Mouse (Mus musculus): ENCODE measurements around the gene Agmo. TPM values are rescaled to one million over a fixed set of nuclear protein-coding genes. Genes with fewer than 3 reads are reported as not detected.

Agmo gene
- total RNA-seq, 2 experiments from 2014 or later = 4.3 to 4.7 TPM

DNA sequence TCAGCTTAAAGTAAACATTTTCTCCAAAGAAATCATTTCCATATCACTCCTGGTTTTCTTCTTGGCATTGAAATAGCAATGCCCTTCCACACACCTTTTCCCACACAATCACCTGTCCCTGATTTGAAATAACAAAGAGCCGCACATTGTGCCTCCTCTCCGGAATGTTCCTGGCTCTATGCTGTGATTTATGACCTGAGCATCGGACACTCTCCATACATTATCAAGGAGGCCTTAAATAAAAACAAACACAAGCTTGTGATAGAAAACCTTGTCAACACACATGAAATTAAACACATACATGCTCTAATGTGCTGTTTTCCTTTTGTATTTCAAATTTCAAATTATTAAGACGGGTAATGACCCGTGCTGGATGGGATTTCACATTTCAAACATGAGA, 184.9 kb downstream of the Agmo start:
- DNase-seq (ENCODE audit: low spot score in 2 of 2) = no peak

DNA sequence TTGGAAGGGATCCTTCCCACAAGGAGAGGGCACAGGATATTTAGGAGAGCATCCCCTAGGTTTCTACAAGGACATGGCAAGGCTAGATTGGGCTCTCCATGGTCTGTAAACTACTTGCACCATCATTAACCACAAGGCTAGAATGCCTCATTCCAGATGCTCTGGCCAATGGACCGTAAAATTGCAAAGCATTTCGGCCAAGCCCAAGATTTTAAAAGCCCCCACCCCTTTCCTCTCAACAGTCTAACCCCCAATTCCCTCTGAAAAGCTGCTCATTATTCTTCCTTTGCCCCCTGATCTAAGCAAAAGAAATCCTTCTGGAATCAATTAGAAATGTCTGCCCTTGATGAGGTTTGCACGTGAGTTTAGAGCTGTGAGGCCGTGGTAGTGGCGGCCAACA, 185.3 kb downstream of the Agmo start:
- DNase-seq (ENCODE audit: low spot score in 2 of 2) = no peak

- DNase-seq (ENCODE audit: low spot score in 2 of 2) = no peak
These were observed 193.0 kb downstream of the Agmo start for GRCm38 (mm10) chr12:37434466-37434865.

GRCm38 (mm10) chr12:37442486-37443013, 201.1 kb downstream of the Agmo start:
- no peak for DNase-seq (ENCODE audit: low spot score in 2 of 2)

GRCm38 (mm10) chr12:37445255-37445654, 203.8 kb downstream of the Agmo start:
- no peak for DNase-seq (ENCODE audit: low spot score in 2 of 2)

GRCm38 (mm10) chr12:37449597-37449996, 208.2 kb downstream of the Agmo start:
- no peak for DNase-seq (ENCODE audit: low spot score in 2 of 2)

DNA sequence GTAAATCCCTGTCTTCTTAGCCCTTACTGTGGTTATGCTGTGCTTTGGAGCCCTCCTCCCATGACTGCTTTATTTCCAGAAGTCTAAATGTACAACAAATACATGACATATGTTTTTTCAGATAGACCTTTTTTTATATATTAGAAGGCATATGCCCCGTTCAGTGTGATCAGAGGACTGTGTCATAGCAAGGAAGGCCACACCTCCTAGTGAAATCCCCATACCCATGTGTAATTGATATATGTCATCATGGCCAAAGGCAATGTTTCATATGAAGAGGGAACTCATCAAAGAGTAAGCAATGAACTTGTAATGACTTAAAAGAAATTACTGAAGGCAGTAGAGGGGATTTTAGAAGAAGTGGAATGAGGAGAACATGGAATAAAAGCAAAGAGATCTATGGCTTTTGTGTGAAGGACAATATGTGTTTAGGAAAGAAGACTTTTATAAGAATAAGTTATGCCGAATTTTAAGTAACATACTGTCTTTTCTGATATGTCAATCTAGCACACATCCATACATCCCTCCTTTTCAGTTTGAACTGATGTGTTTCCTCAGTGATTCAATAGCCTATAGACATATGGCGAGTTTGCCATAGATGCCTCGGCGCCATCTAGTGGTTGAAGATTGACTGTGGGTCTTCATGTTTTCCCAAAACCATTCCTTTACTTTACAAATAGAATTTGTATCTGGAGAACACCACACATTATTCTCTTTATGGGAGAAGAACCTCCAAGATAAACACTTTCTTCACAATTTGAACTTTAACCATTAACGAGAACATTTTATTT, 209.1 kb downstream of the Agmo start:
- DNase-seq (ENCODE audit: low spot score in 2 of 2) = peak in 1 of 2 experiments; percentile 26

DNA sequence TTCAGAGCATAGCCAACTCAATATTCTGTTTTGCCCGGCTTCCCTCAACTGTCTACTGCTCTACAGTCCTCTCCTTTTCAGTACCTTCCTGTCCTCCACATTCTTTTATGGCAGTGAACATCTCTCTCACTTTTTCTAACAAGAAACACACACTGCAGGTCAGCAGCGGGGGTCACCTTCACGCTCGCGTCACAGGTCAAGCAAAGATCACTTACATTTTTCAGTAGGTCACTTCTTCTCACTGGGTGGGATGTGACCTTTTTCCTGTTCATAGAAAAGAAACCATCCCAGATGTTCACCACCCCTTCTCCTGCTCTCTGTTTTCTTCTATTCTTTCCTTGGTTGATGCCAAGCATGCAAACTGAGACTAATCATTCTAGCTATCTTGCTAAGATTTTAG, 230.2 kb downstream of the Agmo start:
- no peak for DNase-seq (ENCODE audit: low spot score in 2 of 2)

GRCm38 (mm10) chr12:37476849-37477248, 235.4 kb downstream of the Agmo start:
- DNase-seq (ENCODE audit: low spot score in 2 of 2) = no peak

- no peak for DNase-seq (ENCODE audit: low spot score in 2 of 2)
These were observed 246.6 kb downstream of the Agmo start for GRCm38 (mm10) chr12:37487991-37488390.

GRCm38 (mm10) chr12:37498871-37499270, 257.4 kb downstream of the Agmo start:
- DNase-seq (ENCODE audit: low spot score in 2 of 2) = peak in 1 of 2 experiments; percentile 38

DNA sequence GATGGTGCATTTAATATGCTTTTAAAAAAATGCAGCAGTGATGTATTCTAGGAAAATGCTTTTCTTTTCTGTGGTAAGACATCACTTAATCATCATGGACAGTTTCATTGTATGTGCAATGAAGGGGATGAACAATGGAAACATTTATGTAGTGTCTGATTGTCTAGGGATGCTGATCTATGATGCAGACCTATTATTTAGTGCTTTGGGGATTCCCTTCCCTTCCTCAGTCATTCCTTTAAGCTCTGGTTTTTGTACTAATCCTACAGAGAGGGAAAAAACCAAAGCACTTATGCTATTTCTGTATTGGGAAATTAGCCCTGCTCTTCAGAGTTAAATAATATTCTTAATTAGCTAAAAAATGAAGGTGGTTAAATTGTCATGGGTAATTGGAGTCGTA, 266.0 kb downstream of the Agmo start:
- no peak for DNase-seq (ENCODE audit: low spot score in 2 of 2)

DNA sequence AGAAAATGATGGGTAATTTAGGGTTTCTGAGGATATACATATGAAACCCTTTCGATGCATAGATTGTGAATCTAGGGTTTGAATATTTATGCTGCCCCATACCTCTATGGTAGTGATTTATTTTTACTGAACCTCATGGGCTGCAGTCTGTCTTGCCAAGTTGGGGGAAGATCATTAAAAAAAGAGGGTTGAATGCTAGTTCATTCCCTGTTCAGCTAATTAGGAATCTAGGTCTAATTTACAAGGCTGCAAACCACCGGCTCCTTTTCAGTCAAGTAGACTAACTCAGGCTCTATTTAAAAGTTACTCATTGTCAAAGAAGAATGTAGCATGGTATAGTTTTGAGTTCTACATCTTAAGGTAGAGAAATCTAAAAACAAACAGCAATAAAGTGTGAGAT, 266.4 kb downstream of the Agmo start:
- DNase-seq (ENCODE audit: low spot score in 2 of 2) = no peak

DNA sequence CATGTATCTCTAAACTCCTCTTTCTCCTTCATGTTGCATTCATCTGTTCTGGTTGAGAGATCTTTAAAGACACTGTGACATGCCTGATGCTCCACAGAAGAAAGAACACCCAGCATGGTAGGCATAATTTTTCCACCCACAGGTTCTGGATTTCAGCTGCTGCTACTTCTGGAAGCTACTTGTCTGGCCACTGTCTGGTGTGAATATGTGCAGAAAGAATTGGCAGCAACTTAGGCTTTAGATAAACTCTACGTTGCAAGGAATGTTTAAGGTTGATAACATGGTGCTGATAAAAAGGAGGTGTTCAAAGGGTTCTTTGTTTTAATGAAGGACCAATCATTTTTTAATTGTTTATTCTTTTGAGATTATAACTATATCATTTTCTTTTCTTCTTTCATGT, 280.3 kb downstream of the Agmo start:
- peak in 1 of 2 experiments; percentile 7 for DNase-seq (ENCODE audit: low spot score in 2 of 2)

DNA sequence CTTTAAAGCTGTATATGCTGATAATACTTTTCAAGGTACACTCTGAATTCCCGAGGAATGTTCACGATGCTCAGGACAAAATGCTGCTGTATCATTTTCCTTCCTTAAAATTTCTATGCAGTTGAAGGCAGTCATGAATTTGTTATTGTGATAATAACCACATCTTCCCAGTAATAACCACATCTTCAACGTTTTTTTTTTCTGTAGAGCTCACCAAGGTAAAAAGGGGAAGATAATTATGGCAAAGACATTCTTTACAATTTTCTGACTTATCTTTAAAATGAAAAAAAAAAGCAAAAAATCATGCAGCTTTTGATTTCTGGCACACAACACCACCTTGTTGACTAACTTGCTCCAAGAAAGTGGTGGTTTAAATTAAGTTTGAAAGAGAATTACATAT, 283.2 kb downstream of the Agmo start:
- no peak for DNase-seq (ENCODE audit: low spot score in 2 of 2)

DNA sequence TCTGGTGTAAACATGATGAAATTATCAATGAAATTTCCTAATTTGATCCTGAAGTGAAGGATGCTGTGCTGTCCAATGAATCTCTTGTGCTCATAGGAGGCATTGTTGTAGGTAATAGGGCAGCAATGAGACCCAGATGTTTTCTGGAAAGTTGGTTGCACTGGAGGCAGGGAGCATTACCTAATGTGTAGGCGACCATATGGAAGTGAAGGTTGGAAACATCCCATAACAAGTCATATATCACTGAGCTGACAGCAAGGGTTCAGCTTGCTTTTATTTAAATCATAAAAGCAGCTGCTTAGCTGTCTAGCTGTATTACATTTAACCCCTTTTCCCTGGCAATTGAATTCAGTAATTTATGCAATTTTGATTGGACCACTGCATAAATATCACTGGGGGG, 299.6 kb downstream of the Agmo start:
- DNase-seq (ENCODE audit: low spot score in 2 of 2) = no peak

GRCm38 (mm10) chr12:37558284-37558683, 316.8 kb downstream of the Agmo start:
- DNase-seq (ENCODE audit: low spot score in 2 of 2) = no peak

GRCm38 (mm10) chr12:37565882-37566596, 324.6 kb downstream of the Agmo start:
- DNase-seq (ENCODE audit: low spot score in 2 of 2) = no peak

GRCm38 (mm10) chr12:37571922-37572321, 330.5 kb downstream of the Agmo start:
- no peak for DNase-seq (ENCODE audit: low spot score in 2 of 2)

DNA sequence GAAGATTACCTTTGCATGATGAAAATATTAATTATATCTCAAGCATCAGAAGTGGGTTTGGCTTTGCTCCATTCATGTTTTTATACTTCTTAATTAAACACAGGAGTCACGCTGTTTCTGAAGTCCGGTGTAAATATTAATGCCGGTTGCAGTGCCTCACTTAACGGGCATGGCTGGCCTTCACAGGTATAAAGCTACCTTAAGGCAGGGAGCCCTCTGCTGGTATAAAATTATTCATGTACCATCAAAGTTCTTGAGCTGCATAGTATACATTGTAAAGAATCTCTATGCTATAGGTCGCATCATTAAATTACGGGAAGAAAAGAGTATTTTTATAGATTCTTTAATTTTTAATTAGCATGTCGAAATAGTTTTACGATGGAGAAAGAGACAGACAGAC, 341.3 kb downstream of the Agmo start:
- no peak for DNase-seq (ENCODE audit: low spot score in 2 of 2)

DNA sequence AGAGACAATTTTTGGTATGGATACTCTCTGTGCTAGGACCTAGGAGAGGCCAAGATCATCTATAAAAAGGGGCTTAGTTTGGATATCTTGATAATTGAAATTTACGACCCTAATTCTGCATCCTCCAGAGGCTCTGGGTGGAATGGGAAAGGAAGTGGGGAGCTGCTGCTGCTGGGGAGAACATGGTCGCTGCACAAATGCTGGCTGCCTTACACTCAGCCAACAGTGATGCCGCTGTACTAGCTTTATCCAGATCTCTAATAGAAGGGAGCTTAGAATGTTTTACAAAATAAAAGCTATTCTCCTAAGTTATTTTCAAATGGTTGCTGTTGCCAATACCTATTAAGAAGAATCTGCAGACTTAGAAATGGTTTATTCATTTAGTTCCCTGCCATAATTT, 351.4 kb downstream of the Agmo start:
- DNase-seq (ENCODE audit: low spot score in 2 of 2) = peak in 1 of 2 experiments; percentile 15

- no peak for DNase-seq (ENCODE audit: low spot score in 2 of 2)
These were observed 371.4 kb downstream of the Agmo start for GRCm38 (mm10) chr12:37612837-37613236.
